Mouse (Mus musculus) stomach, postnatal 0 days (tissue): ENCODE data around the gene Hck.

Experiments used
- CTCF ChIP-seq: IDR thresholded peaks from 2 replicates; pipeline ENCODE4 v1.5.1; 2016; ENCODE audit warnings: antibody characterized with exemption, low read depth, mild to moderate bottlenecking, moderate library complexity
- EP300 ChIP-seq: optimal IDR thresholded peaks from 2 replicates; pipeline ENCODE3; 2016; ENCODE audit warnings: antibody characterized with exemption

DNA sequence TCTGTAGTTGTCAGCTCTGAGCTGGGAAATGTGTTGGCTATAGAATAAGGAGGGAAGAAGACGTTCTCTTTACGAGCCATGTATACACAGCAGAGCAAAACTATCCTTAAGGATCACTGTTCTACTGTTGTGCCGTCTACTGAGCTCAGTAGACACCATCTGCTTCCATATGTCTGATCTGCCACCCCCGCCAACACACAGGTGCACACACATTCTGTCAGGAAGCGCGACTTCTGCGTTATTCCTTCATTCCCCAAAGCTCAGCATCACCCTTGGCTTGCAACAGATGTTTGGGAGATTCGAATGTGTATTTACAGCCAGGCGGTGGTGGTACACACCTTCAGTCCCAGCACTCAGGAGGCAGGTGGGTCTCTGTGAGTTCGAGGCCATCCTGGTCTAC is 21.2 kb upstream of the Hck start:
- TF ChIP-seq CTCF (no peak), EP300 (no peak)
